Mouse (Mus musculus) gonadal fat pad, adult 2 months (tissue): ENCODE results near the gene Slc25a34. TPM values are rescaled to one million over a fixed set of nuclear protein-coding genes. Genes with fewer than 3 reads are reported as not detected.

Source experiments
- DNase-seq: peaks from one replicate; pipeline ENCODE4 v3.0.0-alpha.2; 2012; ENCODE audit warnings: low read depth
- polyA plus RNA-seq: library from polyadenylated mRNA; depleted of rRNA; stranded (reverse); fragments of >200 nt; gene quantifications from 2 replicates; pipeline ENCODE4 v1.2.3, GENCODE M21; 2012

Slc25a34 gene
- polyA plus RNA-seq, 1 experiment, result 1.1 TPM

DNA sequence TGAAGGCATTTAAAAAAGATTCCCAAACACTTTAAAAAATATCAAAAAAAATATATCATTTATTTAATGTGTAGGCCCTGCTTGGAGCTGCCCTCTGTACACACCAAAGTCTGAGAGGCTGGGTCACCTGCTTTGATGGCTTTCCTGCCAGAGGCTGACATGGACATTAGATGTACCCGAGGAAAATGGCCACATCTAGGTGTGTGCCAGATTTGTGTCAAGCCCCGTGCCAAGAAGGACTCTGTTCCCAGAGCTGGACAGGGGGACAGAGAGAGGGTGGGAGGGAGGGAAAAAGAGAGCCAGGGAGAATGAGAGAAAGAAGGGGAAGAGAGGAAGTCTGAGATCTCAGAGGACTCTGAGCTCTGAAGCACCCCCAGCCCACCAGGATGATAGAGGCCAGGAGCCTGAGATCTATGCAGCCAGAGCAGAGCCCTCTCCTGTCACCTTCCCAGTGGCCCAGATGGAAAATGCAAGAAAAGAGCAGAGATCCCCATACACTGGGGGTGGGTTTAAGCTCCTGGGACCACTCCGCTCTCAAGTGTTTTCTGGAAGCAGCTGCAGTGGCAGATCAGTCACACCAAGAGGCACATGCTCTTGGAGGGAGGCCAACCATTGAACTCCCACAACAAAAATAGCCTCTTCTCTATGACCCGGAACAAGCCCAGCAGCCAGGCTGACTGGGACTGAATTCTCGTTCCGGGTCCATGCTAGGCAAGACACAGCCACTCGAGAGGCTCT, 19.7 kb upstream of the Slc25a34 start:
- DNase-seq, result no peak

GRCm38 (mm10) chr4:141641961-141642811, 18.6 kb upstream of the Slc25a34 start:
- no peak for DNase-seq

DNA sequence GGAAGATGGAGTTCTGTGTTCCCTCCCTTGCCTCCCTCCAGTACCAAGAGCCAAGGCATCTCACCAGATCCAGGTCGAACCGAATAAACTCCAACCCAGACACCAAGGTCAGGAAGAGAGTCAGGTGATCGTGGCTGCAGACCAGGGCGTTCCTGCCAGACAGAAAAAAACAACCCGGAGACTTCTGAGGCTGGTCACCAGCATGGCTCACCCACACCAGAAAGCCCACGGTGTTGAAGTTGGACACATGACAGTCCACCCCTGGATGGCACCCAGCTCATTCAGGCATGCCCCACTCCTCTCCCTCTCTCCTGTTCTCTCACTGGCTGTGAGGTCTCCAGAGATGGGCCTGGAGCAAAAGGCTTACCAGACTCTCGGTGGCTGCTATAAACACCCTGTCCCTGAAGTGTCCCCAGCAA, 17.7 kb upstream of the Slc25a34 start:
- no peak for DNase-seq

GRCm38 (mm10) chr4:141639474-141639873, 15.9 kb upstream of the Slc25a34 start:
- no peak for DNase-seq

GRCm38 (mm10) chr4:141636693-141637092, 13.1 kb upstream of the Slc25a34 start:
- no peak for DNase-seq

DNA sequence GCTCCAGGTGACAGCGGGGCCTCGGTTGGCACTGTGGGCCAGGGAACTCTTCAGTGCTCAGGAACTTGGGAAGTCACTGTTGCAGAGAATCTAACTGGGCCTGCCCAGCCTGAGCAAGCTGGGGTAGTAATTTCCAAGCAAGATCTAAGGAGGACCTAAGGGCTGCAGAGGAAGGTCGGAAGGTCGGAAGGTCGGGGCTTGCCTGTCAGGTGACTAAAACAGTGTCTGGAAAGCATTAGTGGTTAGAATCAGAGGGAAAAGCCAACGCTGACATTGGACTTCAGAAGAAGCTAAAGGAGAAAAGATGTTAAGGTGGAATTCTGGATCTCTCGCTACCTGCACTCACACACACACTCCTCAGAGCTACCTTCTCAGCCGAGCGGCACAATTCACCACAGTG, 12.4 kb upstream of the Slc25a34 start:
- no peak for DNase-seq

DNA sequence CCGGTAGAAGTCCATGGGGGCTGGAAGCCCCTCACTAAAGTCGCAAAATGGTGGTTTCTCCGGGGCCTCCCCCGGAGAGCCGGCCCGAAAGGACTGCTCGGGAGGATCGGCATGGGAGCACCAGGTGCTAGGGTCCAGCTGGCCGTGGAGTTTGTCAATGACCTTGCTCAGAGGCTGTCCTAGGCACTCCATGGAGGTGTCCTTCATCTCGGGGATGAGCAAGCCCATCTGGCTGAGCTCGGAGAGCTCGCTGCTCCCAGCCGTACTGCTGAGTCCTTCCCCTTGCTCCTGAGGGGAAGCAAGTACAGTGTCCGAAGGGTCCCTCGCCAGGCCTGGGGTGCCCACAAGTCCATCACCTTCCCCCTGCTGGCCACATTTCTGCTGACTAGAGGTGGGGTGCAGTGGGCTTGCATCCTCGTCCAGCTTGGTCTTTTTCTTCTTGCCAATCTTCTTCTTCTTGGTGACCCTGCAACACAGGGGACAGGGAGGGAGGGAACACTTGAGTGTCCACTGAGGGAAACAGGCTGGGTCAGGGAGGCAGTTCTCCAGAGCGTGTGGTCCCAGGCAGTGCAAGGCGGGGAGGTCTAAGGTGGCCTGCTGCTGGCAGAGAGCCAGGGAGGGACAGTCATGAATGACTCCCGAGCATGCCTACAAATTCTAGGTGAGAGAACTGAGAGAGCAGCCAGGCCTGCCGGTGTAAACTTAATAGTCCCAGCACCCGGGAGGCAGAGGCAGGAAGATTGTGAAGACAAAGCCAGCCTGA, 8.7 kb upstream of the Slc25a34 start:
- no peak for DNase-seq

GRCm38 (mm10) chr4:141631250-141631649, 7.6 kb upstream of the Slc25a34 start:
- no peak for DNase-seq

- no peak for DNase-seq
Observed at GRCm38 (mm10) chr4:141630021-141630420, 6.4 kb upstream of the Slc25a34 start.

DNA sequence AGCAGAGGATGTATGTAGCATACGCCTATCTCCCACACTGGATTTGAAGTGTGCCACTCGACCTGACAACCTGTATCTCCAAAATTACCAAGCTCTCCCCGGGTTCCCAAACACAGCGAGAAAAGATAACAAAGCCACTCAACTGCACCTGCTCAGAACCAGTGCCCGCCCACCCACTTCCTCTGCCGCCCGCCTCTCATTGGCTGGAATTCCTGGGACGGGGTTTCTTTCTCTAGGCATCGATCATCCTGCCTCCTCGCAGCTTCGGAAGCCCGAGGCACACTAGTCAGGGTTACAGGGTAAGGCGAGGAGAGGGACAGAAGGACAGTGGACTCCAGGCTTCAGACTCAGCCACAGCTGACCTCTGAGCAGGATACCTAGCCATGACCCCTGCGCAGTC, 5.0 kb upstream of the Slc25a34 start:
- DNase-seq, result no peak

GRCm38 (mm10) chr4:141627502-141627901, 3.9 kb upstream of the Slc25a34 start:
- DNase-seq, result no peak

GRCm38 (mm10) chr4:141625774-141626550, 2.3 kb upstream of the Slc25a34 start:
- no peak for DNase-seq

- no peak for DNase-seq
Observed at GRCm38 (mm10) chr4:141624983-141625773, 1.6 kb upstream of the Slc25a34 start.

GRCm38 (mm10) chr4:141624134-141624533, 513 bp upstream of the Slc25a34 start:
- no peak for DNase-seq

GRCm38 (mm10) chr4:141623037-141623436, 584 bp downstream of the Slc25a34 start:
- DNase-seq, result no peak

GRCm38 (mm10) chr4:141622580-141622979, 1.0 kb downstream of the Slc25a34 start:
- no peak for DNase-seq

- no peak for DNase-seq
Observed at GRCm38 (mm10) chr4:141622091-141622490, 1.5 kb downstream of the Slc25a34 start.

DNA sequence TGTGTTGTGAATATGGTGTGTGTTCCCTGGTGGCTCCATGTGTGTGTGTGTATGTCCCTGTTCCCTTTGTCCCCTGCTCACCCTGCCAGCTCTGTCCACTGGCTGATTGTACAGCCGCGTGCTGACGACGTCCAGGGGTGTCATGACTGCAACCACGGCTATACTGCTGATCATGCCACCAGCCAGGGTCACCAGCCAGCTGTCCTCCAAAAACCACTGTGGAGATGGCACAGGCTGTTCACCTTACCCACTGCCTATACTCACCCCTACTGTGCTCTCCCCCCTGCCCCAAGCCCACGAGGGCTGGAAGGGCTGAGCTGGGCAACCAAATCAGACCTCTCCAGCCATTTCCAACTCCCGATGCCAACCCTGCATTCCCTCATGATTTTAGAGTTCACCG, 2.3 kb downstream of the Slc25a34 start:
- no peak for DNase-seq

- DNase-seq, result no peak
Observed at GRCm38 (mm10) chr4:141619299-141619883, 4.2 kb downstream of the Slc25a34 start.

DNA sequence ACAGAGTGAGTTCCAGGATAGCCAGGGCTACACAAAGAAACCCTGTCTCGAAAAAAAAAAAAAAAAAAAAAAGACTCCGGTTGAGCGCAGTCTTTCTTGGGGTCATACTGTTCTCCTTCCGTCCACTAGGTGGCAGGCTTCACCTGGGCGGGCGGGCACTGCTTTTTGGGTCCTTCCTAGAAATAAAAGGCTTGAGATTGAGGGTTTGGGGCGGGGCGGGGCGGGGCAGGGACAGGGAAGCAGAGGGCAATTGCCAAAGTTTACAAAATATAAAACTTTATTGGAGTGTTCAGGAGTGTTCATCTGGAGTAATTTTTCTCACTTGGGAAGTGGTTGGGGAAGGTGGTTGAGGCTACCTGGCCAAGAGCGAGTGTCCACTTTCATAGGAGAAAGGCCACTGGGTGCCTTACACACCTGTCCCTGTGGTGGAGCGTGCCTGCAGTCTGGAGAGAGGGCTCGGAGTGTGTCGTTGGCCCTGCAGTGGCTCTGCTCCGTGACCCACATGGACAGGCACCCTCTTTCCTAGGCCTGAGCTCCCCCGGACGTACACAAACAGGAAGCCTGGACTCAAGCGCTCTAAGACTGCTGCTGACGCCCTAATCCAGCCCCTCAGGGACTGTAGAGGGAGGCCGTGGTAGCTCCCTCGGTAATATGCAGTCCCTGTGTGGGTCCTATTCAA, 4.9 kb downstream of the Slc25a34 start, which contains the start of gene Tmem82:
Gene Tmem82, minus strand, starts transcription at position 69 of the 679 bp plus-strand sequence.
- DNase-seq, result no peak
